Mouse (Mus musculus): Measurements from ENCODE around the gene Rtn1. TPM values are rescaled to one million over a fixed set of nuclear protein-coding genes. Genes with fewer than 3 reads are reported as not detected.
"Not testable (repeated sequence)": the region's sequence is repeated elsewhere in the genome, so short reads cannot be mapped to it uniquely, and the experiment has no call there.

Gene Rtn1
- total RNA-seq, 2 experiments from 2014 or later = 3.5 to 4.6 TPM

DNA sequence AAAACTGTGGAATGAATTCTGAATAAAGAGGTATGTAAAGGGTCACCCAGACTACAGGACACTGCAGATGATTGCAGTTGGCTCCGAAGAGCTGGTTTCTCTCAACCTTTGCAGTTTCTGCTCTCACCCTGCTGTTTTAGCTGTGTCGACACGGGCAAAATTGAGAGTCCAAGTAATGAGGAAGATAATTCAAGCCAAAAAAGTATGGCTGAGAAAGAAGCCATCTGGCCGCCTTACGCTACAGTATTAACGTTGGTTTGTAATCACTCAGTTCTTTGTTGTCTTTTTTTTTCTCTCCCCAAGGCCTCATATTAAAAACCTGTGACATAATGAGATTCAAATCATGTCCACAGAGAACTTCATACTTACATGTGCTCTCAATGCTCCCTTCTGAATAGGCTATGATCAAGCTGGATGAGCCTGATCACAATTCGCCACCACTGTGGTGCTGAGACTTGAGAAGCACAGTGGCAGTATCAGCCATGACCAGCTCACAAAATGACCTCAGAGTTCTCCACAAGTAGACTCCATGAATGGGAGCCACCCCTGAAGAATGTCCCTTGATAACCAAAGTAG lies 76.9 kb downstream of the Rtn1 start:
- DNase-seq = no peak
- intact Hi-C loops (cut with DNase I) = no loop called here

DNA sequence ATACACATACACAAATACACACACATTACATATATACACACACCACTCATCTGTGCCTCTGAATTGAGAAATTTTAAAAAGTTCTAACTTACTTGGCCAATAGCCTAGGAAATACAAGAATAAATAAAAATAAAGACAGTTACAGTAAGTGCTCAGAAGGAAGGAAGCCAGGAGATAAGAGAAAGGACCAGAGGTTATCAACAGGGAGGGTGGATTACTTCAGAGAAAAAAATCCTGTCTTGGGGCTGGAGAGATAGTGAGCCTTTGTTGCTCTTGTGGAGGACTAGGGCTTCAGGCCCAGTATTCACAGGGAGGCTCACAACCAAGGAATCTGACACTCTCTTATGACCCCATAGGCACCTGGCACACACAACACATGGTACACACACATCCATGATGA lies 82.8 kb downstream of the Rtn1 start:
- intact Hi-C loops (cut with DNase I) = no loop called here
- no peak for DNase-seq

DNA sequence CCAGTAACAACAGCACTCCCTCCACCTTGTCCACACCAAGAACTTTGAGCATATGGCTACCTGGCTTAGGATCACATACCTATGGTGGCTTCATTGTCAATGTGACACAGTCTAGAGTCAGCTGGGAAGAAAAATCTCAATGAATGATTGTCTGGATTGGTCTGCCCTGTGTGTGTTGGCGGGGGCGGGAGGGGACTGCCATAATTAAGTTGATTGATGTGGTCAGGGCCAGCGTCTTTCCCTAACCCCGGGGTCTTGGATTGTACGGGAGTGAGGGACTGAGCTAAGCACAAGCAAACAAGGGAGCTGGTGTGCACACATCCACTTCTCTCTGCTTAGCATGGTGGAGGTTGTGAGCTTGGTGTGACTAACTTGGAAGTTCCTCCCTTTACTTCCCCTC lies 83.8 kb downstream of the Rtn1 start:
- DNase-seq = no peak
- intact Hi-C loops (cut with DNase I) = no loop called here

DNA sequence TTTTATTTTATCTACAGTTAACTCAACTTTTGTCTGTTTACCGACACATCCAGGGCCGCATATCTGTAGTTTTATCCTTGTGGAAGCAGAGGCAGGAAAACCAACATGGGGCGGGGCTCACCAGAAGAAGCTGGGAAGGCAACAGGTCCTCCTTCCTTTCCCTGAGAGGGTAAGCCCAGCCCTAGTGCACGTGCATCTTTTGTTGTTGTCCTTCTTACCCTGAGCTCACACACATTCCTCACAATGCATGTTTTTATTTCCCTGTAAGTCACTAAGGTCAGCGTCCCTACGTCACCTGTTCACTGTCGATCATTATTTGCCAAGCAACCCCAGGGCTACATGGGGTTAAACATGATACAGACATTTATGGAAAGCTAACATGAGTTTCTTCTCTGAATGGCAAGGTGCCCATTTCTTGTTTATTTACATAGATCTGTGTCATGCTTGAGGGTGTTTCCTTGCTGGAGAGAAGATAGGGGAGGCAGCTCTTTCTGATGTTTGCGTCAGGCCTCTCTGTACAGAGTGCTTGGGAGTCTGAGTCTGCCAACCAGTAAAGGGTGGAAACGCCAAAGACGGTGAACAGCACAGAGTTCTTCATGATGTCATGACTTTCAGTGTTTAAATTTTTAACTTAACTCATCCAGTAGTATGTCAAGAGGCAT lies 84.5 kb downstream of the Rtn1 start:
- intact Hi-C loops (cut with DNase I) = no loop called here
- DNase-seq = no peak

DNA sequence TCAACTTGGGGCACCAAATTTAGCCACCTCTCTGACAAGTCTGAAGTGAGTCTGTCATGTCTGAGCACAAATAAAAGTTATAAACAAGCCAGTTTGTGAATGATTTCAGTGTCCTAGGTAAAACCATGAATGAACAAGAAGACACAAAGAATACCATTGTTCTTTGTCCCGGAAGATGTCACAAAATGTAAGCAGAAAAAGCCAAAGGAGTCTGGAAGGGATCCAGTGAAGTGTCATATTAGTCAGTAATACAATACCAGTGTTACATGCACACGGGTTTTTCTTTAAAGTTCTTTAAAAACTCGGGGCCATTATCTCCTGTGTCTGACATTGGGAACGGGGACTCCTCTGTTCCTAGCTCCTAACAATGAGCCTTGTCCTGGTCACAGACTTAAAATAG lies 85.1 kb downstream of the Rtn1 start:
- DNase-seq = no peak
- intact Hi-C loops (cut with DNase I) = no loop called here

DNA sequence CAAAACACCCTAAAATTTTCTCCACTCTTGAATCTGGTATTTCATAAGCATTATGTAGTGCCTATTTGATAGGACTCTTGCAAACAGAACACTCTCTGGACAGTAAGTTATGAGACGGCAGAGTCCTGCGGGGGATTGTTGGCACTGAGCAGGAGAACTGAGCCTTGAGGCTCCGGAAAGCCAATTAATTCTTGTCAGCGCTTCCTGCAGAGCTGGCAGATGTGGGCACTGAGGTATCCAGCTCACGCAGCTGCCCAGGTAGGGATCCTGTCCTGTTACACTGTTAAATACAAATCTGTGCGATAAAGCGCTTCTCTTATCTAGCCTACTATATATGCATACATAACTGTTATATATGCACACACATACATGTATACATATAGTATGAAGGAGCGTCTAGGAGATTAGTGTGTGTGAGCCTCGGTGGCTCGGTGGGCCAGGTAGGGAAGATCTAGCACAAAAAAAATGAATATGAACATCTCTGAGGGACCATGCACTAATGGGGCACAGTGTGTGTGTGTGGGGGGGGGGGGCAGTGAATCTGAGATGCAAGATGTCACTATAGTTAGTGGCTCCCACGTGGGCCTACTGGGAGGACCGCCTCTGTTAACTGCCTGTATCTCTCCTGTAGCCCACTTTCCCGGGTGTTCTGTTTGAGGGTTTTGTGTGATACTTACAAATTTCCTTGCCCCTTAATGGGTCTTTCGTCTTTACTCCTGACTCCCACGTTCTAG lies 93.0 kb downstream of the Rtn1 start:
- intact Hi-C loops (cut with DNase I) = no loop called here

DNA sequence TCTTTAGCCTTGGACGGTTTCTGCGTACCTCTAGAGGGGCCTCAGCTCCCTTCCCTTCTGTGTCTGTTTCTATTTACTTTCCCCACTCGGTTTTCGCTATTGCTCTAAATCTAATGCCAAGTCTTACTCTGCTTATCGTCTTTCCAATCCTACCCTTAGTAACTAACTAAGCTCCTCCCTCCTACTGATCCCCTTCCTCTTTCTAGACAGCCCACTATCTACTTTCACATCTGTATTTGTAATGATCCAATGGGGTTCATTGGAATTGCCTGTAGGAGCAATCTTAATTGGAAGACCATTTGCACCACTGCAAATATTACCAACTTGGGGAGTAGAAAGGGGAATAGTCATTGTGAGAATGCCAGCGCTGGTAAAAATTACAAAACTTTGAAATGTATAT lies 98.0 kb downstream of the Rtn1 start:
- intact Hi-C loops (cut with DNase I) = no loop called here
- DNase-seq = no peak

More for the DNA sequence above, 93.0 kb downstream of the Rtn1 start:
- DNase-seq = no peak

DNA sequence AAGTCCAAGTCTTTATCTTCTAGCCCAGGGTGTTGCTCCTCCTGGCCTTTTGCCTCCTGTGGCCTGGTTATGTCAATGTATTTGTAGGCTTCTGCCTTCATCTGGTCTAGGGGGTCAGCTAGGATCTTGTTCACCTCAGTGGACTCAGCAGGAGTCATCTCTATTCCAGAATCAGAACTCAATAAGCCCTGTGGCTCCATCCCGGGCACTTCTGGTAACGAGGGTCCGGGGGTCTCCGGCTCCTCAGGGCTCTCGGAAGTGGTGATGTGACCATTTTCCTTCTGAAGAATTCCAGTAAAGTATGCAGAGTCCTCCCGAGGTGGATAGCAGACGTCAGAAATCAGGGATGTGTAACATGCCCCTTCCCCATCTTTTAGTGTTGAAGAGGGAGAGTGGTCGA lies 100.3 kb downstream of the Rtn1 start:
- DNase-seq = no peak
- intact Hi-C loops (cut with DNase I) = no loop called here

DNA sequence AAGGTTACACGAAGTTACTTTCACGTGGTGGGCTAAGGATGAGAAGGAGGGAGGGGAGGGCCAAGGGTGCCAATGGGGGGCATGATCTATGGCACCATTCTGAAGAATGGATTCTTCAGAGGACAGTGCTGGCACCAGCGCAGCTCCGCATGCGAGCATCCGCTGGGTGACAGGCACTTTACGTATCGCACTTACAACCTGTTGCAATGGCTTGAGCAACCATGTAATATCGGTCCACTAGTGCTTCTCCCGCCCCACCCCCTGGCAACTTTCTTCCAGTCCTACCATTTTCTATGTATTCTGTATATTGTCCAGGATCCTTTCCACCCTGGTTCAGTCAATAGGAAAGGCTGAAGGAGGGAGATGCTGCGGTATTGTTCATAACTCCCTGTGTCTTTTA lies 102.6 kb downstream of the Rtn1 start:
- DNase-seq = no peak
- intact Hi-C loops (cut with DNase I) = no loop called here

DNA sequence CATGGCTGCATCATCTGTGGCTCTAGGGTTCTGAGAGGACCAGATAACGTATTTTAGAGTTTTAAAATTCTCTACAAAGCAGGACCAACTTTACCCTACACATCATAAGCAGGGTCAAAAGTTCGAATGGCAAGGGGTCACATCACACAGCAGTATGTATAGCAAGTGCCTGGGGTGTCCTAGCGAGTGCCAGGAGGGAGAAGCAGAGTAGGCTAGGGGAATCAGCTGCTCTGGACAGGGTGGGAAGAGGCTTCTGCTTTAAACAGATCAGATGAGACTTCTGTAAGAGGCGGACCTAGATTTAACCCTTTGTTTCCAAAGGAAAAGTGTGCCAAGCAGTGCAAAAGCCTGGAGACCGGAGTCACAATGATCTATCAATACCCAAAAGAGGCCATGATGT lies 103.4 kb downstream of the Rtn1 start:
- no peak for DNase-seq
- intact Hi-C loops (cut with DNase I) = no loop called here

DNA sequence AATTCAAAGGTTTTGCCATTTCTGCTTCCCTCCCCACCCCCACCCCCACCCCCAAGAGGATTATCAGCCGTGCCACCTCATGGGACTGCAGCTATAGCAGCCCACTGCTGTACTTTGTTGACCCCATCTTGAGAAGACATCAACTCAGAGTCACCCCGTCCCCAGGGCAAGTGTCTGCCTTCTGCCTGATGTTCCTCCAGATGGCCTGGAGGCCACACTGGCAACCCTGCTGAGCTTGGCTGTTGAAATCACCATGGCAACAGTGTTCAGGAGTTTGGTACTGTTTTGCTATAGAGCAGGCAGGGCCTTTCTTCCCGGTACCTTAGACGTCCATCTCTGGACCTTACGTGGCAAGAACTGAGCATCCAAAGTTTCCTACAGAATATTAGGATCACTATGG lies 103.9 kb downstream of the Rtn1 start:
- no peak for DNase-seq
- intact Hi-C loops (cut with DNase I) = no loop called here

DNA sequence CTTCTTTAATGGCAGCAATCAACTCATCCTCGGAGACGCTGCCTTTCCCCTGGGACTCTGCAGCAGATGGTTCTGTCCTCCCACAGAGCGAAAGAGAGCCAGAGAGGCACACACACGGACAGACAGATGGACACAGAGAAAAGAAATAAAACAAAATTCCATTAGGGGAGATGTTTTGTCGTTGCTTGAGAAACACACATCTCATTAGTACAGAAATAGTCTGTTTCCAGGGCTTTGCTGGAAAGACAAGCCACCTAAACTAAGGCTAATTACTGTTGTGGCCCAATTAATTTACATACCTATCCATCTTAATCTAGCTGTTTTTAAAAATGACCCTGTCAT lies 104.5 kb downstream of the Rtn1 start:
- DNase-seq = no peak
- intact Hi-C loops (cut with DNase I) = no loop called here

DNA sequence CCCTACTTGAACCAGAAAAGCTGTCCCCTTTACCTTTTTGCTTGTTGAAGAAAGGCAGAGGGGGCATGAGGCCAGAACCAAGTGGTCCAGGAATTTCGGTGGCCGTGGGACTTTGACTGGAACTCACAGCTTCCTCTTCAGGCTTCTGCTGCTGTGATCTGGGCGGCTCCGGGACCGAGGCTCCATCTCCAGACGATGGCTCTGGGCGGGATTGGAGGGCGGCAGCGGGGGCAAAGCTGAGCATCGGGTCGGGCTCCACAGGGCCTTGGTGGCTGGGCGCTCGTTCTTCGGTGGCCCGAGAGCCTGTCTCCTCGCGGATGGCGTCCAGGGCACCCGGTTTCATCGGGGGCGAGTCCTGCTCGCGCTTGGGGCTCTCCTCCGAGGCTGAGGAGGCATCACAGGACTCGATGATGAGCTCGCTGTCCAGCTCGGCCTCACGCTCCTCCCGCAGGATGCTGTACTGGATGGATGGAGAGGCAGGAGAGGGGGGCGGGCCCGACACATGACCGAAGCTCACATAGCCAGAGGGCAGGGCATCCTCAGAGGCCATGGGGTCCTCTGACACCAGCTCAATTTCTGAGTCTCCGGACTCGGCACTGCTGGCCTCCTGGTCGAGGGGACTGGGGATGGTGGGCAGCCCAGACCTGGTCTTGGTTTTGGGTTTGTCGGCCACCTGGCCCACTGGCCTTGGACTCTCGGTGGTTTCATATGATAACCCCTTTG lies 105.1 kb downstream of the Rtn1 start:
- no peak for DNase-seq
- intact Hi-C loops (cut with DNase I) = no loop called here

DNA sequence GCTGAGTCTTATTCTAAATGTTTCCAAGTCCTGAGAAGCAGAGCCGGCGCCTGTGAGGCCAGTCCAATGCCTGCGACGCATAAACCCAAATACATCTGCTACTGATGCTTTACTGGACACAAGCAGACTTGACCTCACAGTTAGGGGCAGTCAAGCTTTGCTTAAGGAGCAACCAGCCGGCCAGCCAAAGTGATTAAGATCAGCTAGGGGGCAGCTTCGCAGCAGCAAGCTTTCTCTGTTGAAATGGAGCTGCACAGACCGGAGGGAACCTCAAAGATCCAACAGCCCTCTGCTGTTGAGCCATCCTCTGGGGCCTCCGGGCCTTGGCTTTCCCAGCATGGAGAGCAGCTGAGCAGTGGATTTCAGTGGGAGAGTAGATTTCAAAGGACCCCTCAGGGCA lies 107.4 kb downstream of the Rtn1 start:
- intact Hi-C loops (cut with DNase I) = no loop called here
- DNase-seq = no peak

DNA sequence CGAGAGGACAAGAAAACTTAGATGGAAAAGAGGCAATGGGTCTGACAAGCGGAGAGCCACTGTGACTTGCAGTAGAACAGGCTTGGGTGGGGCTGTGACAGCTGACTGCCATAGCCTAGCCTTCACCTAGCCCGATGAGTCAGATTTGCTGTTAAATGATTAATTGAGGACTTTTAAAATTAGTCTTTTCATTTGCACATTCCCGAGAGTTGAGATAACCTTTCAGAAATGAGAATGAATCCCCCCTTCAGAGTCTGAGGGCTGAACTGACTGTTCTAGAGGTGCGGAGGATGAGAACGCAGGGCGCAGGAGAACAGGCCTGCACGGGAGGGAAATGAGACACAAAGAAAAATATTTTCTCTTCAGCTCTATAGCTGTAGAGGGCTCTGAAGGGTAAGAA lies 107.9 kb downstream of the Rtn1 start:
- no peak for DNase-seq
- intact Hi-C loops (cut with DNase I) = no loop called here

DNA sequence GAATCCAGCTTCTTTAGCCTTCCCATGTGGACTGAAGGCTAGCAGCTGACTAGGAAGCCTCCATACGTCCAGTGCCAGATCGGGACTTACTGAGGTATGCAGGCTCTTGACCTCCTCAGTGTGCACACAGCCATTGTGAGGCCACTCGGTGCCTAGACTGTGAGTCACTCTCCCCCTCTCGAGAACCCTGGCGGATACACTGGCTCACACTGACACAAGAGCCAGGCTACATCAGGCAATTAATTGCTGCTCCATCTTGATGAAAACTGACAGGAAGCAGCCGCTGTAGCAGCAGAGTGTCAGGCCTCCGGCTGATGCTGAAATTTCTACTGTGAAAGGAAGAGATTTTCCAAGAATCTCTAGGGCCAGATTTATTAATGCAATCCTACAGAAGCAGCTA lies 110.6 kb downstream of the Rtn1 start:
- intact Hi-C loops (cut with DNase I) = no loop called here
- no peak for DNase-seq

DNA sequence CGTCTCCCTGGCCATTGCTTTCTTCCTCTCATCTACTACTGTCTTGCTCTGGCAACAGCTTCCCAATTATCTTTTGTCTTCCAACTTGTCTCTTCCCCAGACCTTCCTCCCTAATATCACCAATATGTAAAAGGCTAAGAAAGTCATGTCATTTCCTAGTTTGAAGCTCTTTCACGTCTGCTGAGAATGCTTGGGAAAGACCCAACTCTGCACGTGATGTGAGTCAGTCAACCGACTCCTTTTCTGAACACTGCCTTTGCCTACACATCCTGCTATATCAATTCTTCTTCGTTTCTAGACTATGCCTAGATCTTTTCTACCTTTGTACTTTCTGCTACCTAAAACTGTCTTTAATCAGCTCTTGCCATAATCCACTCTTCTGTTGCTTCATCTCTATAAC lies 112.3 kb downstream of the Rtn1 start:
- DNase-seq = no peak
- intact Hi-C loops (cut with DNase I) = no loop called here

DNA sequence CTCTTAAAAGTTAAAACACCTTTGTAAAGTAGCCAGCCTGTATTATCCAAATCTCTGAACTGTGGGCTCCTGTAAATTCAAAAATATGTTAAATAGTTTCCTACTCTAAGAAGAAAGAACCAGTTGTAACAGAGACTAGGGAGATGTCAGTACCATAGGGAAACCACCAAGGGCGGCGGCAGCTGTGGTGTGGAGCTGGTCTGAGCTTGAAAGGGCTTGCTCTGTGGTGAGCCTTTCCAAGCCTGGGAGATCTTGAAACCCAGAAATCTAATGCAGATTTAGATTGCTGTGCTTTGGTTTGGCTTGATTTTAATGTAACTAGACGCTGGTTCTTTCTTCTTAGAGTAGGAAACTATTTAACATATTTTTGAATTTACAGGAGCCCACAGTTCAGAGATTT lies 115.7 kb downstream of the Rtn1 start:
- DNase-seq; intact Hi-C loops (cut with DNase I): not testable (repeated sequence)

DNA sequence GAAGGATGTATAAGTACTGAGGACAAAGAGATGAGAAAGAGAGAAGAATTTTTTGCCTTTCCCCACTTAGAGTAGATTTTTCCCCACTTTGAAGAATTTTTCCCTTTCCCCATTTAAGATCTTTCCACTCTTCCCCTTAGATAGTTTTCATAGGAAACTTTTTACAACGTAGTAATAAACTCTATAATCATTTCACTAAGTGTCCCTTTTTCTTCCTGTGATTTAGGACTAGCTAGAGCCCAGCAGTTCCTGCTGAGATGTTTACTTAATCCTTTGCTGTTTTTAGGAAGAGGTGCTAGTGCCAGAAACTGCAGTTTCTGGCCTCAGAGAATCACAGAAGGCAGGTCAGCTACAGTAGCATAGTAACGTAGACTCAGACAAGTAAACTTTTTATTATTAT lies 116.3 kb downstream of the Rtn1 start:
- no peak for DNase-seq
- intact Hi-C loops (cut with DNase I) = no loop called here

DNA sequence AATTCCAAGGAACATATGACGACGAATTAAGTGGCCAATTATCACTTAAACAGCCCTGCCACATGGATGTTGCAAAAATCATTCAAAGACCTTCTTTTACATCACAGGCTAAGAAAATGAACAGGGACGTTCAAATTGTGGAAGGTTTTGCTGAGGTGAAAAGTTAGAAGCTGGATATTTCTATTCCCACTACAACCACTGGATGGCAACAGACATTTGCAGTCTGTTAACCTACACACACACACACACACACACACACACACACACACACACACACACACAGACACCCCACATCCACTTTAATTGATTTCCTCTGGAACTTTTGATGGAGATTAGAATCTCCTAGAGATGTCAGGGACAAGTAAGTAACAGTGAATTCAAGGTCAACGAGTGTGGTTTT lies 117.6 kb downstream of the Rtn1 start:
- intact Hi-C loops (cut with DNase I) = no loop called here

DNA sequence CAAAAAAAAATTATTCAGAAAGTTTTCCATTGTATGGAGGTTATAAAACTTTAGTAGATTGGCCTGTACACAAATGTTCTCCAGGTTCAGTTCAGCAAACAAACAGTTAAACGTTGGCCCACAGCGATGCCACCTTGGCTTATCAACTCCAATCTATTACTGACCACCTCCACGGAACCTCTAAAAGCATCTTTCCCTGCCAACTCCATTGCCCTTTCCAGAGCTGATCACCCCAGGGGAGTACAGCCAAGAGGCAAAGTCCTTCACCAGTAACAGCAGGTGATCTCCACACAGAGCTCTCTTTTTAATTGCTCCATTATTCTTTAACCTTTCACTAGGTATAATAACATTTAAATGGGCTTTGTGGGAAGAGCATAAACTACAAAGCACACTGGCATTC lies 120.6 kb downstream of the Rtn1 start:
- intact Hi-C loops (cut with DNase I) = no loop called here
- no peak for DNase-seq

More for the DNA sequence above, 117.6 kb downstream of the Rtn1 start:
- DNase-seq = no peak

All from heart, postnatal 36 days (tissue).